Mouse (Mus musculus) spleen, adult 2 months (tissue): ENCODE data around the gene Sergef.

Source experiments
- CTCF ChIP-seq: fragments of 200-500 bp; IDR thresholded peaks from 2 replicates; pipeline ENCODE4 v1.5.1; 2011; ENCODE audit warnings: mild to moderate bottlenecking, inconsistent platforms; ENCODE audit not compliant: insufficient read depth, insufficient read length, insufficient replicate concordance; ENCODE audit errors: extremely low read depth
- POLR2A ChIP-seq: fragments of 200-500 bp; IDR thresholded peaks from 2 replicates; pipeline ENCODE4 v1.6.1; 2011; ENCODE audit warnings: low read depth, low read length, inconsistent platforms

DNA sequence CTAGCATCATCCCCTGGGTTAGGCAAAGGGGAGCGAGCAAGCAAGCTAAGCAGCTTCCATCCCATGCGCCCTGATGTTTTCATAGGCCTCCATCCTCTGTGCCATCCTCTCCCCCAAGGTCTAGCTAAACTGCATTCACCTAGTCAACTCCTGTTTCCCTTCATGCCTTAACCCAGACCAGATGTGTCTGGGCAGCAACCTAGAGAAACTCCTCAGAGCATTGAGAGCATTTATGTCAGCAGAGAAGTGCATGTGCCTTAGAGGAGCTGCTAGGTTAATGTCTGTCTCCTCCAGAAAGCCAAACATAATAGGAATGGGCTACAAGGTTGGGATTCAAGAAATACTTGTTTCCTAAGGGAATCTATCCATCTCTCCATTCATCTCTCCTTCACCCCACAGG, 42.6 kb downstream of the Sergef start:
- TF ChIP-seq POLR2A: no peak
- no peak for TF ChIP-seq CTCF
